Mouse (Mus musculus): Measurements from ENCODE around the gene Mettl2.

- no peak for TF ChIP-seq CTCF (IDR thresholded peaks at IDR 0.05; ENCODE audit: control insufficient read depth, insufficient read depth, insufficient read length)
- no peak for TF ChIP-seq USF1 (IDR thresholded peaks at IDR 0.05; ENCODE audit: low read depth)
- no peak for TF ChIP-seq MAX (IDR thresholded peaks at IDR 0.05)
- TF ChIP-seq MYOG (IDR thresholded peaks at IDR 0.05; ENCODE audit: control insufficient read depth, extremely low read depth, insufficient read length) = no peak
- TF ChIP-seq CEBPB (IDR thresholded peaks at IDR 0.05; ENCODE audit: low read depth) = no peak
- no peak for TF ChIP-seq FOSL1 (IDR thresholded peaks at IDR 0.05; ENCODE audit: insufficient read depth, low read length, poor library complexity, severe bottlenecking)
Measured at GRCm38 (mm10) chr11:105181126-105181637, 55.0 kb downstream of the Mettl2 start.
